Mouse (Mus musculus) ES-Bruce4 (cell line): ENCODE results near the gene Dph3.

ENCODE experiments used
- CTCF ChIP-seq: IDR thresholded peaks from one replicate; pipeline ENCODE4 v1.8.1; 2011; ENCODE audit warnings: low read depth, low read length
- EP300 ChIP-seq: IDR thresholded peaks from 2 replicates; pipeline ENCODE4 v1.6.1; 2011; ENCODE audit warnings: low read depth, low read length; ENCODE audit not compliant: insufficient read depth
- POLR2A ChIP-seq: IDR thresholded peaks from one replicate; pipeline ENCODE4 v1.8.1; 2011; ENCODE audit warnings: low read length; ENCODE audit not compliant: insufficient read depth

GRCm38 (mm10) chr14:32054788-32055187, 30.7 kb downstream of the Dph3 start:
- no peak for TF ChIP-seq CTCF
- TF ChIP-seq POLR2A = no peak
- no peak for TF ChIP-seq EP300
